Mouse (Mus musculus): ENCODE measurements at regions not wholly inside any gene's neighbourhood (a gene's known extent, or its start where the extent isn't known, plus 50 kb on each side); places are given as distances from the start of the nearest gene placed in this dataset.
A peak's percentile ranks its signal among the peaks of the same experiment; 100 is the strongest.

GRCm38 (mm10) chr8:23314275-23315123, 903.3 kb downstream of the Mrps31 start:
- DNase-seq, result no peak

- DNase-seq, result peak; percentile 10 to 45
Measured at GRCm38 (mm10) chr8:23319556-23319955, 908.4 kb downstream of the Mrps31 start.

- no peak for DNase-seq
Measured at GRCm38 (mm10) chr8:23321166-23321565, 910.0 kb downstream of the Mrps31 start.

- no peak for DNase-seq
Measured at GRCm38 (mm10) chr8:23327283-23327682, 916.1 kb downstream of the Mrps31 start.

- DNase-seq, result peak in 1 of 2 experiments; percentile 62
Measured at GRCm38 (mm10) chr8:23344161-23344560, 933.0 kb downstream of the Mrps31 start.

- no peak for DNase-seq
Measured at GRCm38 (mm10) chr8:23351367-23351930, 940.3 kb downstream of the Mrps31 start.

- peak in 1 of 2 experiments; percentile 7 for DNase-seq
Measured at GRCm38 (mm10) chr8:23352259-23353106, 941.3 kb downstream of the Mrps31 start.

GRCm38 (mm10) chr8:23360061-23360622, 949.0 kb downstream of the Mrps31 start:
- no peak for DNase-seq

GRCm38 (mm10) chr8:23360850-23361274, 949.7 kb downstream of the Mrps31 start:
- no peak for DNase-seq

All from kidney, postnatal 36 days (tissue).